Mouse (Mus musculus): ENCODE results near the gene Epn1.
A peak's percentile ranks its signal among the peaks of the same experiment; 100 is the strongest.
"Not testable (repeated sequence)": the region's sequence is repeated elsewhere in the genome, so short reads cannot be mapped to it uniquely, and the experiment has no call there.

Epn1 gene

GRCm38 (mm10) chr7:5058631-5059030 lies 21.4 kb upstream of the Epn1 start:
- DNase-seq (ENCODE audit: low spot score): no peak

GRCm38 (mm10) chr7:5059421-5059820 lies 20.6 kb upstream of the Epn1 start:
- DNase-seq (ENCODE audit: low spot score): no peak

GRCm38 (mm10) chr7:5060239-5060731 lies 19.8 kb upstream of the Epn1 start:
- peak; percentile 66 for DNase-seq (ENCODE audit: low spot score)

- DNase-seq (ENCODE audit: low spot score): peak; percentile 98
Measured at GRCm38 (mm10) chr7:5060944-5061773, 18.9 kb upstream of the Epn1 start.

- peak; percentile 94 for DNase-seq (ENCODE audit: low spot score)
Measured at GRCm38 (mm10) chr7:5061774-5062359, 18.2 kb upstream of the Epn1 start, which contains the start of gene U2af2. U2af2 (plus strand) TSS chr7:5062143.

GRCm38 (mm10) chr7:5062360-5063001 lies 17.6 kb upstream of the Epn1 start:
- peak; percentile 79 for DNase-seq (ENCODE audit: low spot score)

GRCm38 (mm10) chr7:5064886-5065285 lies 15.1 kb upstream of the Epn1 start:
- DNase-seq (ENCODE audit: low spot score): no peak

- DNase-seq (ENCODE audit: low spot score): no peak
Measured at GRCm38 (mm10) chr7:5073586-5073985, 6.4 kb upstream of the Epn1 start.

GRCm38 (mm10) chr7:5074984-5075383 lies 5.1 kb upstream of the Epn1 start:
- no peak for DNase-seq (ENCODE audit: low spot score)

- no peak for DNase-seq (ENCODE audit: low spot score)
Measured at GRCm38 (mm10) chr7:5076931-5077330, 3.1 kb upstream of the Epn1 start.

GRCm38 (mm10) chr7:5079365-5080009 lies 548 bp upstream of the Epn1 start:
- not testable (repeated sequence) for DNase-seq (ENCODE audit: low spot score)

- DNase-seq (ENCODE audit: low spot score): no peak
Measured at GRCm38 (mm10) chr7:5080815-5081214, 780 bp downstream of the Epn1 start.

GRCm38 (mm10) chr7:5081241-5081640 lies 1.2 kb downstream of the Epn1 start:
- no peak for DNase-seq (ENCODE audit: low spot score)

GRCm38 (mm10) chr7:5081939-5082338 lies 1.9 kb downstream of the Epn1 start:
- DNase-seq (ENCODE audit: low spot score): no peak

- DNase-seq (ENCODE audit: low spot score): no peak
Measured at GRCm38 (mm10) chr7:5083325-5084105, 3.5 kb downstream of the Epn1 start.

GRCm38 (mm10) chr7:5085512-5085911 lies 5.5 kb downstream of the Epn1 start:
- no peak for DNase-seq (ENCODE audit: low spot score)

GRCm38 (mm10) chr7:5086921-5087440 lies 6.9 kb downstream of the Epn1 start:
- DNase-seq (ENCODE audit: low spot score): no peak

GRCm38 (mm10) chr7:5087886-5088285 lies 7.9 kb downstream of the Epn1 start:
- DNase-seq (ENCODE audit: low spot score): no peak

- no peak for DNase-seq (ENCODE audit: low spot score)
Measured at GRCm38 (mm10) chr7:5089853-5090252, 9.8 kb downstream of the Epn1 start.

- DNase-seq (ENCODE audit: low spot score): no peak
Measured at GRCm38 (mm10) chr7:5091008-5091728, 11.1 kb downstream of the Epn1 start.

GRCm38 (mm10) chr7:5092381-5092780 lies 12.3 kb downstream of the Epn1 start:
- no peak for DNase-seq (ENCODE audit: low spot score)
